Mouse (Mus musculus) lung, postnatal 10 days (tissue): ENCODE results near the gene Farp2.
"Not testable (repeated sequence)": the region's sequence is repeated elsewhere in the genome, so short reads cannot be mapped to it uniquely, and the experiment has no call there.

Source experiments
- DNase-seq: peaks from one replicate; pipeline ENCODE4 v3.0.0; 2021

The Farp2 gene

DNA sequence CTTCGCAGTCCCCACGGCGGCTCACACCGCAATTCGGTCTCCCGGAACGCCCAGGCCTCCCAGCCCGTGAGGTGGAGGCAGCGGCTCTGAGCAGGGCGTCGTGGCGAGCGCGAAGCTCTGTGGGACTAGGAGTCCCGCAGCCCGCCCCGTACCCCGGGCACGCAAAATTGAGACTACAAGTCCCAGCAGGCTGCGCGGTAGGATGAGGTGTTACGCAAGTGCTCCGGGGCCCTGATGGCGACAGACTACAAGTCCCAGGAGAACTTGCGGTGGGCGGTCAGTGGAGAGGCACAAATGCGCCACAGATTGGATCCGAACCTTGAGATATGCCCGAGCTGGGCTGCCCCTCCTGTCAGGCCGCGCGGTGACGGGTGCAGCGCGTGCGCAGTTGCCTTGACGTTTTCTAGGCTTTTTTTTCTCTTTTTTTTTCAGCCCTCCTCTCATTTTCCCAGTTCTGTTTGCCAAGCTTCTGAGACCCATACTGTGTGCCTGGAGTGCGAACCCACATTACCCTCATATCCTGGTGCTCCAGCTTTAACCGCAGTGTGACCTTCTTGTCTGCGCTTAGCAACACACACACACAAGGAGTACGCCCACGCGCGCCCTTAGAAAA lies 123.8 kb downstream of the Farp2 start:
- peak; percentile 99 for DNase-seq

DNA sequence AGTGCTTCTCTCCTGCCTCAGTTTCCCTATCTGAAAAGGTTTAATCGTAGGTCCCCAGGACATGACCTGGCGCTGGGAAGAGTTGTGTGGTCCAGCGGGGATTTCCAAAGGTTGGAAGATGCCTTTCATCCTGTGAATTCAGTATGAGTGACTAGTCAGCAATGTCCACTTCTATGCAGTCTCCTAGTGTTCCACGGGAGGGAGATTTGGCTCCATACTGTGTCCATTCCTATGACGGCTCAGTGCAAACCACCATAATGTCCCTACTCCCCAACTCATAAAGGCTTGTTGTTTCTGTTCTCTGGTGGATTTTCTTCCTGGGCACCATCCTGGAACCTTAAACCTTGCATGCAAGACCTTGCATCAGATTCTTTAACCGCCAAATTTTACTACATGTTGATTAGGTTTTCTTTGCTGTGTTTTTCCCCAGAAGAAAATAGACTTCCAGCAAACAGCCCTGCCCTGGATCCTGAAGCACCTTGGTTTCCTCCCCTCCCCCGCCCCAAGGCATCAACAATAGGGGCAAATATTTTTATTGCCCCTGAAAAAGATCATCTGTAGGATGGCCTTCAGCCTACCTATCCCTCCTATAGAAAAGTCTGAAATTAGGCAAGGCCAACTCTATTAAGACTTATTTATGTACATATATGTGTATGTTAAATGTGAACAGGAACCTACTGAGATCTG lies 124.5 kb downstream of the Farp2 start:
- no peak for DNase-seq

DNA sequence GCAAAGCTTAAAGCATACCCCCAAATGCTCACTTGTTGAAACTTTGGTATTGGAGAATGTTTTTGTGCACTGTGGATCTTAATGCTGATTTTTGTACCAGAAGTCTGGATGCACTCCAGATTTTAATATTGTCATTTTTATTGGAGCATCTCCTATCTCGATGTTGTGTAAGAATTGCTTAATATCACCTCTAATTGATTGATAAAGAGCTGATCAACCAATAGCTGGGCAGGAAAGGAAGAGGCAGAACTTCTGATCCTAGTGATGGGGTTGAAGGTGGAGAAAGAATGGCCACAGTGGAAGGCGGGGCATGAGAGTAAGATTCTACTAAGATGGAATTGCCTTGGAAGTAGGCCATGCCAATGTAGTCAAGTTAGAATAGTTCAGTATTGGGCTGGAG lies 130.1 kb downstream of the Farp2 start:
- no peak for DNase-seq

DNA sequence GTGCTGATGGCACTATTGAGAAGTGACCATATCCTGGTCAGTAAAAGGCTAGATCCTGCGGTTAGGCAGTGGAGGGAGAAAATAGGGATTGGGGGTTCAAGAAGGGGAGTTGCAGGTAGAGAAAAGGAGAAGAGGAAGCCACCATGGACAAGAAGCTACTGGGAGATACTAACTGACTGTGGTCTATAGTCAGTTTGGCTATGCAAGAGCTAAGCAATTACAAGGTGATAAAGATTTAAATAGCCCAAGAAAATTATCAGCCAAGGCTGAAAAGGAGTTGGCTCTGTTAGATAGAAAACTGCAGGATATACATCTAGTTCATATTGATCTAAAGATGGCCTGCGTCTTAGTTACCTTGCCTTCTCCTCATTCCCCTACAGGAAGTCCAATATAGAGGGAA lies 130.8 kb downstream of the Farp2 start:
- no peak for DNase-seq

DNA sequence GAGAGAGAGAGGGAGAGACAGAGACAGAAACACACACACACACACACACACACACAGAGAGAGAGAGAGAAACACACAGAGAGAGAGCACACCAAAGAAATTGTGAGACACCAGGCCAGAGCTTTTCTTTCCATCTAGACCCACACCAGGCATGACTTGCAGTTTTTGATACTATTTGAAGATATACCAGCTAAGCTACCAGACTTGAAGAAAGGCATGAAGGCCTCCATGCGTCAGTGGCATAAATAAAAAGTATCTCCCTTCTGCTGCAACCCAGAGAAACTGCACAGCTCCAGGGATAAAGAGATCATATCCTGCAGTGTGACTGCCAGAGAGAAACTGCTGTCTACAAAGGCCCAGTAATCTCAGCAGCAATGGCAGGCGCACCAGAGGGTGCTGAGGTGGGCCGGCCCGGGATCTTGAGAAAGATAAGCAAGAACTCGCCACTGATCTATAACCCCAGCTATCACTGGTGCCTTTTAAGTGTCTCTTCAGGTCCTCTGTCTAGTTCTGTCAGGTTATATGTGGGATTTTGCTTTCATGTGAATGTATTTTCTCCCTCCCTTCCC lies 137.8 kb downstream of the Farp2 start:
- DNase-seq, result no peak

DNA sequence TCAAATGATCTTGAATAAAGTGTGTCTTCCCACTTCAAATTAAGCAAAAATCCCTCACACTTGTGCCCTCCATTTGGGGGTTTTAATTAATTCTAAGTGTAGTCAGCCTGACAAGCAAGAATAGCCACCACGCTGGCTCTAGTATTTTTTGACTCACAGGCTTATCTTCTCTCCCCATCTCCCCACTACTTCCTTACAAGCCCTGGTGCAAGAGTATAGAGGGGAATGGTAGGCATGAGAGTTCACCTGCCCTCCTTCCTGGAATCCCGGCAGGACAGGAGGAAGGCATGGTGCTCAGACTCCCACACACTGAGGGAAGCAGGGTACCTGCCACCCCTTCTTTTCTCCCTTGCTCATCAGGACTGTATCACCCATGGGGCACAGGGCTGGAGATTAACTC lies 142.4 kb downstream of the Farp2 start:
- DNase-seq, result no peak

DNA sequence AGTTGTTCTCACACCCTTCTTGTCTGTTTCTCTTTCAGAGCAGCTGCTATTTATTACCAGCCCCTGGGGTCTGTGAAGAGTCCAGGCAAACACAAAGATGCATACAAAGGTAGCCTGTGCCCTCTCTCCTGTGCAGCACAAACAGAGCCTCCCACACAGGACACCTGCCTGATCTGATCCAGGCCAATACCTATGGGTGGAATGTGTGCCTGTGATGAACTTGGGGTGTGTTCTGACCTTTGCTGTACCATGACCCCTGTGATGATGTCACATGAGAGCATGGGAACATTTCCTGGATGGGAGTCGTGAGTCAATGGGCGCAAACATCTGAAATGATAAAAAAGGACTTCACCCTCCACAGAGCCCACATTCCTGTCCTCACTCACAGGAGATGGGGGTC lies 142.9 kb downstream of the Farp2 start:
- no peak for DNase-seq

DNA sequence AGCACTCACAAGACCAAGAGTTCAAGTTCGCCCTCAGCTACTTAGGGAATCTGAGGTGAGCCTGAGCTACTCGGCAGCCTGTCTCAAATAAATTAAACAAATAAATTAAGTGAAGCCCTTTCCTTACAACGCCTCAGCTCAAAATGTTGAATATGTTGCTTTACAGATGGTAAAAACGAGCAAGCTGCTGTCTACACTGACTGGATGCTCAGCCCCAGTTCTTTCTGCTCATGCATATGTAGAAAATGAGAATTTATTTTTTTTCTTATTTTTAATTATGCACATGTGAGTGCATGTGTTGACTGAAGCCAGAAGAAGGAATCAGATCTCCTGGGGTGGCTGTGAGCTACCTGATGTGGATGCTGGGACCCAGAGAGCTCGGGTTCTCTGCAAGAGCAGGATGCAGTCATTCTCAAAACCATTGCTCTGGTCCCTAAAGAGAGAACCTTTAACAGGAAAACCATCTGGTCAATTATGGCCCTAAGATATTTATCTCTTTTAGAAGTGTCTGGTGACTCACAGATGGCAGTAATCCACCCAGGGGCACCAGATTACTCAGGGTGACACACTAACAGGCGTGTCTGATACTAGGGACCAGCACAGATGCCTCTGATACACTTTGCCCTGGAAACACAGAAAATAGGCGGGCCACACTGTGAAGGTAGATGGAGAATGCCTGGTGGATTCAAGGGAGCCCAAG lies 144.6 kb downstream of the Farp2 start:
- no peak for DNase-seq

DNA sequence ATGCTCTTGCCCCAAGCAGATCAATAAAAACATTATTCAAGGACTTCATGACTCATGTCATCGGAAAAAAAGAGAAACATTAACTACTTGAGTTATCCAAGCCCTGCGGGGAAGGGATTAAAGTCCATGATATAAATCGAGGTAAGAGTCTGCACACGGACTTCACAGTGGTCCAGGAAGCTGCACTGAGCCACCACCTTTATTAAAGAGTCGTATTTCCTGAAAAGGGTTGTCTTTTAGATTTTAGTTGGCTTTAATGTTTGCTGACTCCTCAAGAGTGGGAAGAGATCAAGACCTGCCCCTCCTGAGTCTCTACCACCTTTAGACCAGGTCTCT lies 145.1 kb downstream of the Farp2 start:
- DNase-seq, result no peak

DNA sequence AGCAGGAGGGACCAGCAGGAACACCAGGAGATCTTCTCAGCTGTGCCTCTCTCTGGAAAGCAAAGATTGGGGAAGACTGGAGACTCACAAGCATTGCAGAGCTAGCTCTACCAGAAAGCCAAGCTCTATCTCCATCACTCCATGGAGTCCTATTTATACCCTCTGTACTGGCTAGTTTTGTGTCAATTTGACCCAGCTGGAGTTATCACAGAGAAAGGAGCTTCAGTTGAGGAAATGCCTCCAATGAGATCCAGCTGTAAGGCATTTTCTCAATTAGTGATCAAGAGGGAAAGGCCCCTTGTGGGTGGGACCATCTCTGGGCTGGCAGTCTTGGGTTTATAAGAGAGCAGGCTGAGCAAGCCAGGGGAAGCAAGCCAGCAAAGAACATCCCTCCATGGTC lies 146.7 kb downstream of the Farp2 start, which contains the start of gene Stk25:
Gene Stk25 (minus strand): TSS at position 101 of the 400 bp plus-strand sequence.
- not testable (repeated sequence) for DNase-seq

DNA sequence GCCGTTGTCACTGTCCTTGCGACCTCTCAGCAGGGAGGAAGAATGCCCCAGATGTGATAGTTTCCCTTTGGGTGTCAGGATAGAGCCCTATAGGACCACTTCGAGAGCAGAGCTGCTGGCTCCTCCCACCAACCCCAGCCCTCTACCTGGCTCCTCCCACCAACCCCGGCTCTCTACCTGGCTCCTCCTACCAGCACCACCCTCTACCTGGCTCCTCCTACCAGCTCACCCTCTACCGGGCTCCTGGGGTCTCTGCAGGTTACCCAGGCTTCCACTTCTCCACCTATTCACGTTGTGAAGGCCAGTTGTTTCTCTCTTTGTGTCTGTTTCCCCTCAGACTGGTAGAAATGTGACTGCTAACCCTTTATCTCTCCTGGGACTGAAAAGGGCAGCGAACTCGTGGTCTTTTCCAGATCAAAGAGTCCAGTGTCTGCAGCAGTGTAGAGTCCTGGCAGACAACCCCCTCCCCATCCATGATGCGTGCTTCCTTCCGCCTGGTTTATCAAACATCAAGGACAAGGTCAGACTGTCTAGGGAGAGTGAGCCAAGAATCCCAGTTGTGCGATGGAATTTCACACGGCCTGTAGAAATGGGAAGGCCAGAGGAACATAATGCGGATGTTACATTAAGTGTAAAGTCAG lies 156.0 kb downstream of the Farp2 start:
- peak; percentile 49 for DNase-seq

DNA sequence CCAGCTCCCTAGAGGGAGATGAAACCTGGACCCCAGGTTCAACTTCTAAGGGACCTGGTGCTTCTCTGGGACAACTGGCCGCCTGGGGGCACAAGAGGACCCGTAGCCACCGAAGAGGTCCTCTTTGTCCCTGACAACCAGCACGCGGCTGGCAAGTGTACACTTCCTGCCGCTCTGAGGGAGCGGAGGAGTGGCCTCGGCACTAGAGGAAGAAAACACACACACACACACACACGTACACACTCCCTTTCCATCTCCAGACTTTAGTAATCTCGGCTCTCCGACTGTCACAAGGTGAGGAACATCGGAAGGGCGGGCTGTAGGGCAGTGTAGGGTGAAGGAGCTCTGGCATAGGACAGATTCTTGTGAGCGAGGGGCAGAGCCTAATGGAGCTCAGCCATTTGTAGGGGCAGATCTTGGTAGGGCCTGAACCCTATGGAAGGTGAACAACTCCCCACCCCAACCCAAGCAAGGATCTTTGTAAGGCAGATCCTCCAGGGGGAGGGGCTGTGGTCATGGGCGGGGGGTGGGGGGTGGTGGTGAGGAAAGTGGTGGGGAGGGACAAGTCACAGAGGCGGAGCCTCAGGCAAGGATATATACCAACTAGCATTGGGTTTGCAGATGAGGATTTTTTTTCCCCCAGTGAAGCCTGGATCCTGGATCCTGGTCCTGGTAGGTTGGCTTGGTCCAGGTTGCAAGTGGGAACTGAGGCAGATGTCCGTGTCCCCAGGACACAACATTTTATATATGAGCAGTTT lies 157.1 kb downstream of the Farp2 start:
- peak; percentile 96 for DNase-seq

DNA sequence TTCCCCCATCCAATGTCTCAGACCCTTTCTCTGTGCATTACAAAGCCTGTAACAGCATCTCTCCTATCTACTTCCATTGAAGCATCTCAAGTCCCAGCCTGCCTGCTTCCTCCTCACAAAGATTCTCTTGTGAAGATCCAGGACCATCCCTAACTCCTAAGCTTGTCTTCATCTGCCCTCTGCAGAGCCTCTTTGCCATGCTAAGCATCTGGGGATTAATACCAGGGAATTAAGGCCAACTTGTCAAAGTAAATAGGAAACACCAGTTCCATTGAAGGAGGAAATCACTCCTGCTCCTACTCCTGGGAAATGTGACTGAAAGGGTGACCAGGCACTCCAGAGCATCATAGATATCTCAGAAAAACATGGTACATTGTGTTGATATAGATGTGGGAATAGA lies 158.1 kb downstream of the Farp2 start:
- no peak for DNase-seq
